Mouse (Mus musculus): ENCODE results near the gene Abcc8. TPM values are rescaled to one million over a fixed set of nuclear protein-coding genes. Genes with fewer than 3 reads are reported as not detected.

Abcc8 gene
- polyA plus RNA-seq, 1 experiment from 2014 or later: 7.0 TPM

- peaks cover 62% of the 10 kb centered on the region for H3K36me3 ChIP-seq (ENCODE audit: control insufficient read depth, insufficient read depth, low read length)
- ATAC-seq (ENCODE audit: insufficient number of reproducible peaks, insufficient read depth, low FRiP score, low read depth): no peak
These were observed 121.0 kb downstream of the Abcc8 start for GRCm38 (mm10) chr7:46058882-46059281.

More at GRCm38 (mm10) chr7:46058882-46059281, 121.0 kb downstream of the Abcc8 start:
- Histone ChIP-seq H3K9ac (replicated peaks; ENCODE audit: low read depth, low read length) (no peak overlapping the region), H3K4me3 (ENCODE audit: low read depth, low read length) (no peak overlapping the region), H3K27ac (ENCODE audit: low read length) (no peak overlapping the region), H3K4me1 (ENCODE audit: control insufficient read depth, insufficient read depth, low read length) (no peaks in the 10 kb centered on the region), H3K4me2 (replicated peaks; ENCODE audit: low read depth, low read length) (no peak overlapping the region), H3K27me3 (ENCODE audit: control insufficient read depth, insufficient read depth, low read length) (no peaks in the 10 kb centered on the region), H3K9me3 (ENCODE audit: control insufficient read depth, low read depth, low read length) (no peaks in the 10 kb centered on the region)
- WGBS: 90% methylated on average over 11 of the region's 11 CpGs

Other genes with a start within 250 kb of the Abcc8 start
- gene Abcc6, start 149.7 kb downstream of the Abcc8 start, polyA plus RNA-seq (2014; fragmentation: Nextera tagmentation; extraction: Ambion mirVana): 0.78 and 1.4 TPM in 2 replicates
- gene Nomo1, start 146.3 kb downstream of the Abcc8 start, polyA plus RNA-seq (2014; fragmentation: Nextera tagmentation; extraction: Ambion mirVana): 21.1 and 22.3 TPM in 2 replicates
- 0.56 and 0.74 TPM in 2 replicates for gene Kcnj11, start 79.3 kb downstream of the Abcc8 start, polyA plus RNA-seq (2014; fragmentation: Nextera tagmentation; extraction: Ambion mirVana)
- 2.5 TPM in 2 replicates for gene Ush1c, start 58.5 kb upstream of the Abcc8 start, polyA plus RNA-seq (2014; fragmentation: Nextera tagmentation; extraction: Ambion mirVana)
- 0.08 TPM in 1 of 2 replicates, not detected in the other for gene Otog, start 61.0 kb upstream of the Abcc8 start, polyA plus RNA-seq (2014; fragmentation: Nextera tagmentation; extraction: Ambion mirVana)
- gene Myod1, start 196.4 kb upstream of the Abcc8 start, polyA plus RNA-seq (2014; fragmentation: Nextera tagmentation; extraction: Ambion mirVana): 0.13 and 0.17 TPM in 2 replicates
- 0.35 and 0.51 TPM in 2 replicates for gene Kcnc1, start 216.5 kb upstream of the Abcc8 start, polyA plus RNA-seq (2014; fragmentation: Nextera tagmentation; extraction: Ambion mirVana)

All from stomach, embryonic 14.5 days (tissue).